Mouse (Mus musculus): ENCODE measurements at regions not wholly inside any gene's neighbourhood (a gene's known extent, or its start where the extent isn't known, plus 50 kb on each side); places are given as distances from the start of the nearest gene placed in this dataset.
"Not testable (repeated sequence)": the region's sequence is repeated elsewhere in the genome, so short reads cannot be mapped to it uniquely, and the experiment has no call there.

DNA sequence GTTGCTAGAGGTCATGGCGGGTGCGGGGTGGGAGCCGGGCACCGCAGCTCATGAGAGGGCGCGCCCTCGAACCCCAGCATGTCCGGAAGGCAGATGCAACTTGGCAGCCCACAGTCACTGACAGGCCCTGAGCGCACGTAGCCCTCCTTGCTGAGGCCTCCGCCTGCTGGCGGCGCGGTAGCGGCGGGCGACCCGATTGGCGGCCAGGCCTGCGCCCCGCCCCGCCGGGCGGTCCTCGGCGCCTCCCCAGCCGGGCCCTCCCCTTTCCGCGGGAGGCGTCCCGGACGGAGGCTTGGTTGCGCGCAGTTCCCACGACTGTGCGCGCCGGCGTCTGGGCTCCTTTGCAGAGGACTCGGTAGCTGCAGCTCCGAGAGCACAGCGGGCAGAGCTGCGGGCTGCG lies 301.9 kb downstream of the Hpcal1 start:
- DNase-seq = peak; percentile 17

DNA sequence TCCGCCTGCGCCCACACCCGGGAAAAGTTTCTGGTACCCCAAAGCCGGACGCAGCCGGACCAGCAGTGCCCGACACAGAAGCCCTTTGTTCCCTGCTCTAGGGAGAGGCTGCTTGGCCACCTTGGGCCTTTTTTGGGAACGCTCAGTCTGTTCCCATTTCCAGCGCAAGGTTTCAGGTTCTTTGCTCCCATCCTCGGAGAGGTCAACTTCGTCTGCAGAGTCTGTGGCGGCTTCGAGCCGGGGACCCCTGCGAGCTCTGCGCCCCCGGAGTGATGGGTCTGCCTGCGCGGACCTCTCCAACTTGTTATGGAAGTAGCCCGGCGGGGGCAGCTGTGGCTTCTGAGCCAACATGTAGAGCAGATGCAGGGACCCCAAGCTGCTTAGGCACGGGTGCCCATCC lies 302.7 kb downstream of the Hpcal1 start:
- DNase-seq = not testable (repeated sequence)
